Mouse (Mus musculus): Measurements from ENCODE around the gene Nudt21. TPM values are rescaled to one million over a fixed set of nuclear protein-coding genes. Genes with fewer than 3 reads are reported as not detected.

Nudt21 gene
- 77.1 and 78.7 TPM in 2 replicates for polyA plus RNA-seq (2015; fragmentation: Nextera tagmentation; extraction: Ambion mirVana)

- Histone ChIP-seq H3K4me1 (ENCODE audit: control insufficient read depth, insufficient read depth, low read depth, low read length) (peaks cover 21% of the 10 kb centered on the region), H3K36me3 (ENCODE audit: control insufficient read depth, insufficient read depth, low read length) (peaks cover 10% of the 10 kb centered on the region), H3K9ac (ENCODE audit: low read depth, low read length) (peak within 1 kb of the TSS; percentile 77), H3K9me3 (ENCODE audit: control insufficient read depth, low read length) (no peaks in the 10 kb centered on the region), H3K27me3 (replicated peaks; ENCODE audit: control insufficient read depth, insufficient read depth, low read length) (no peaks in the 10 kb centered on the region), H3K27ac (ENCODE audit: low read depth, low read length) (peak within 1 kb of the TSS; percentile 76), H3K4me3 (ENCODE audit: low read length) (peak within 1 kb of the TSS; percentile 63), H3K4me2 (ENCODE audit: low read length) (peak within 1 kb of the TSS; percentile 71)
- ATAC-seq: peak; percentile 99
- WGBS: under 1% methylated on average over 41 of the region's 41 CpGs
Observed at GRCm38 (mm10) chr8:94036944-94037524, at the start of gene Nudt21, which contains the start of gene Ogfod1. Gene Nudt21, minus strand, starts transcription at chr8:94037031. Gene Ogfod1, plus strand, starts transcription at chr8:94037198.

- H3K4me3 ChIP-seq (ENCODE audit: low read length): no peak overlapping the region
- H3K27me3 ChIP-seq (replicated peaks; ENCODE audit: control insufficient read depth, insufficient read depth, low read length): no peaks in the 10 kb centered on the region
- no peak overlapping the region for H3K4me2 ChIP-seq (ENCODE audit: low read length)
- H3K4me1 ChIP-seq (ENCODE audit: control insufficient read depth, insufficient read depth, low read depth, low read length): no peaks in the 10 kb centered on the region
- H3K27ac ChIP-seq (ENCODE audit: low read depth, low read length): no peak overlapping the region
- H3K9me3 ChIP-seq (ENCODE audit: control insufficient read depth, low read length): no peaks in the 10 kb centered on the region
- 64% methylated on average over 12 of the region's 12 CpGs for WGBS
- peaks cover 5% of the 10 kb centered on the region for H3K36me3 ChIP-seq (ENCODE audit: control insufficient read depth, insufficient read depth, low read length)
- ATAC-seq: no peak
- H3K9ac ChIP-seq (ENCODE audit: low read depth, low read length): no peak overlapping the region
Observed at GRCm38 (mm10) chr8:94076461-94077192, 39.8 kb upstream of the Nudt21 start.

GRCm38 (mm10) chr8:94068793-94069192 lies 32.0 kb upstream of the Nudt21 start:
- H3K27ac ChIP-seq (ENCODE audit: low read depth, low read length): no peak overlapping the region
- H3K4me2 ChIP-seq (ENCODE audit: low read length): no peak overlapping the region
- ATAC-seq: no peak
- 96% methylated on average over 7 of the region's 7 CpGs for WGBS
- H3K36me3 ChIP-seq (ENCODE audit: control insufficient read depth, insufficient read depth, low read length): peaks cover 20% of the 10 kb centered on the region
- no peaks in the 10 kb centered on the region for H3K4me1 ChIP-seq (ENCODE audit: control insufficient read depth, insufficient read depth, low read depth, low read length)
- no peaks in the 10 kb centered on the region for H3K27me3 ChIP-seq (replicated peaks; ENCODE audit: control insufficient read depth, insufficient read depth, low read length)
- no peak overlapping the region for H3K9ac ChIP-seq (ENCODE audit: low read depth, low read length)
- no peak overlapping the region for H3K4me3 ChIP-seq (ENCODE audit: low read length)
- no peaks in the 10 kb centered on the region for H3K9me3 ChIP-seq (ENCODE audit: control insufficient read depth, low read length)

GRCm38 (mm10) chr8:94066121-94066863 lies 29.5 kb upstream of the Nudt21 start:
- peak; percentile 65 for ATAC-seq
- H3K27me3 ChIP-seq (replicated peaks; ENCODE audit: control insufficient read depth, insufficient read depth, low read length): no peaks in the 10 kb centered on the region
- WGBS: 23% methylated on average over 11 of the region's 11 CpGs
- H3K4me1 ChIP-seq (ENCODE audit: control insufficient read depth, insufficient read depth, low read depth, low read length): no peaks in the 10 kb centered on the region
- no peak overlapping the region for H3K27ac ChIP-seq (ENCODE audit: low read depth, low read length)
- H3K36me3 ChIP-seq (ENCODE audit: control insufficient read depth, insufficient read depth, low read length): peaks cover 30% of the 10 kb centered on the region
- no peak overlapping the region for H3K9ac ChIP-seq (ENCODE audit: low read depth, low read length)
- H3K4me3 ChIP-seq (ENCODE audit: low read length): no peak overlapping the region
- H3K4me2 ChIP-seq (ENCODE audit: low read length): no peak overlapping the region
- no peaks in the 10 kb centered on the region for H3K9me3 ChIP-seq (ENCODE audit: control insufficient read depth, low read length)

GRCm38 (mm10) chr8:94057157-94057854 lies 20.5 kb upstream of the Nudt21 start:
- H3K9ac ChIP-seq (ENCODE audit: low read depth, low read length): no peak overlapping the region
- H3K36me3 ChIP-seq (ENCODE audit: control insufficient read depth, insufficient read depth, low read length): peaks cover 36% of the 10 kb centered on the region
- ATAC-seq: no peak
- 67% methylated on average over 6 of the region's 6 CpGs for WGBS
- no peaks in the 10 kb centered on the region for H3K4me1 ChIP-seq (ENCODE audit: control insufficient read depth, insufficient read depth, low read depth, low read length)
- no peaks in the 10 kb centered on the region for H3K27me3 ChIP-seq (replicated peaks; ENCODE audit: control insufficient read depth, insufficient read depth, low read length)
- no peak overlapping the region for H3K4me2 ChIP-seq (ENCODE audit: low read length)
- H3K27ac ChIP-seq (ENCODE audit: low read depth, low read length): no peak overlapping the region
- no peak overlapping the region for H3K4me3 ChIP-seq (ENCODE audit: low read length)
- H3K9me3 ChIP-seq (ENCODE audit: control insufficient read depth, low read length): no peaks in the 10 kb centered on the region

GRCm38 (mm10) chr8:94052696-94053095 lies 15.9 kb upstream of the Nudt21 start:
- no peaks in the 10 kb centered on the region for H3K27me3 ChIP-seq (replicated peaks; ENCODE audit: control insufficient read depth, insufficient read depth, low read length)
- peaks cover 24% of the 10 kb centered on the region for H3K36me3 ChIP-seq (ENCODE audit: control insufficient read depth, insufficient read depth, low read length)
- no peak overlapping the region for H3K4me2 ChIP-seq (ENCODE audit: low read length)
- no peaks in the 10 kb centered on the region for H3K4me1 ChIP-seq (ENCODE audit: control insufficient read depth, insufficient read depth, low read depth, low read length)
- ATAC-seq: no peak
- H3K27ac ChIP-seq (ENCODE audit: low read depth, low read length): no peak overlapping the region
- 92% methylated on average over 12 of the region's 12 CpGs for WGBS
- H3K9ac ChIP-seq (ENCODE audit: low read depth, low read length): no peak overlapping the region
- no peak overlapping the region for H3K4me3 ChIP-seq (ENCODE audit: low read length)
- no peaks in the 10 kb centered on the region for H3K9me3 ChIP-seq (ENCODE audit: control insufficient read depth, low read length)

- H3K9ac ChIP-seq (ENCODE audit: low read depth, low read length): no peak overlapping the region
- ATAC-seq: no peak
- no peaks in the 10 kb centered on the region for H3K9me3 ChIP-seq (ENCODE audit: control insufficient read depth, low read length)
- whole genome bisulfite sequencing: 72% methylated on average over 2 of the region's 2 CpGs
- no peak overlapping the region for H3K4me2 ChIP-seq (ENCODE audit: low read length)
- H3K4me1 ChIP-seq (ENCODE audit: control insufficient read depth, insufficient read depth, low read depth, low read length): no peaks in the 10 kb centered on the region
- H3K36me3 ChIP-seq (ENCODE audit: control insufficient read depth, insufficient read depth, low read length): peaks cover 12% of the 10 kb centered on the region; the same call in 1 of the 2 replicates
- H3K4me3 ChIP-seq (ENCODE audit: low read length): no peak overlapping the region
- no peak overlapping the region for H3K27ac ChIP-seq (ENCODE audit: low read depth, low read length)
- H3K27me3 ChIP-seq (replicated peaks; ENCODE audit: control insufficient read depth, insufficient read depth, low read length): no peaks in the 10 kb centered on the region
Observed at GRCm38 (mm10) chr8:94047845-94048244, 11.0 kb upstream of the Nudt21 start.

- Histone ChIP-seq H3K9me3 (ENCODE audit: control insufficient read depth, low read length) (no peaks in the 10 kb centered on the region), H3K36me3 (ENCODE audit: control insufficient read depth, insufficient read depth, low read length) (peaks cover 10% of the 10 kb centered on the region), H3K4me3 (ENCODE audit: low read length) (peak overlapping the region; percentile 63), H3K9ac (ENCODE audit: low read depth, low read length) (peak overlapping the region; percentile 77), H3K27ac (ENCODE audit: low read depth, low read length) (no peak overlapping the region), H3K27me3 (replicated peaks; ENCODE audit: control insufficient read depth, insufficient read depth, low read length) (no peaks in the 10 kb centered on the region), H3K4me2 (ENCODE audit: low read length) (peak overlapping the region; percentile 53), H3K4me1 (ENCODE audit: control insufficient read depth, insufficient read depth, low read depth, low read length) (peaks cover 21% of the 10 kb centered on the region)
- WGBS: 6% methylated on average over 15 of the region's 15 CpGs
- ATAC-seq: no peak
Observed at GRCm38 (mm10) chr8:94037806-94038205, 975 bp upstream of the Nudt21 start.

Measured in hindbrain, embryonic 16.5 days (tissue).